Mouse (Mus musculus): ENCODE data around the gene Cys1. TPM values are rescaled to one million over a fixed set of nuclear protein-coding genes. Genes with fewer than 3 reads are reported as not detected.

The Cys1 gene
- 0.61 and 0.76 TPM in 2 replicates for polyA plus RNA-seq (2015; fragmentation: Nextera tagmentation; extraction: Ambion mirVana)

GRCm38 (mm10) chr12:24681286-24682023 lies at the start of gene Cys1:
Gene Cys1 (minus strand): TSS chr12:24681813.
- Histone ChIP-seq H3K27ac (replicated peaks) (no peak within 1 kb of the TSS), H3K27me3 (peaks cover 67% of the 10 kb centered on the region), H3K4me1 (replicated peaks) (peaks cover 31% of the 10 kb centered on the region)

DNA sequence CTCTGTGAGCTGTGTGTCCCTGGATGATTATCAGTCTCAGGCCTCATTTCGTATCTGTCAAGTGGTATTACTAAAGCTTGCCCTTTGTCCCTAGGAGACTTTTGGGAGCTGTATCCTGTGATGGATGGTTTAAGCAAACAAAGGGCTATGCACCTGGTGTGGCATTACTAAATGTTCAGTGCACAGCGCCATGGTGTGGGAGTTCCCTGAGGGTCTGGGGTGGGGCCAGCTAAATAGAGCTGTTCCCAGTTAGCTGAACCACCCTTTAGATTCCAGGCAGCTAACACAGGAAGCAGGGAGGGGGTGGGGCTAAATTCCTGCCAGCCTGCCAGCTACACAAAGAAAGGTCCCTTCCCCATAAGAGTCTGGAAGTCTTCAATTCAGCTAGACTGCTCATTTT lies 42.8 kb upstream of the Cys1 start:
- H3K4me1 ChIP-seq (replicated peaks): peaks cover 11% of the 10 kb centered on the region; the same call in 1 of the 2 replicates
- no peaks in the 10 kb centered on the region for H3K27me3 ChIP-seq
- H3K36me3 ChIP-seq (replicated peaks): no peaks in the 10 kb centered on the region
- ATAC-seq (ENCODE audit: insufficient read depth): 0 out of 2 replicates have a peak, but pooled peaks have one; percentile 15
- H3K9ac ChIP-seq: no peak overlapping the region
- no peak overlapping the region for H3K4me3 ChIP-seq (replicated peaks)
- H3K27ac ChIP-seq (replicated peaks): no peak overlapping the region
- no peak overlapping the region for H3K4me2 ChIP-seq
- 23% methylated on average over 2 of the region's 2 CpGs for WGBS (ENCODE audit: insufficient replicate concordance)
- no peaks in the 10 kb centered on the region for H3K9me3 ChIP-seq (replicated peaks)

More at GRCm38 (mm10) chr12:24681286-24682023, at the start of gene Cys1:
- Histone ChIP-seq H3K36me3 (replicated peaks) (no peaks in the 10 kb centered on the region), H3K4me2 (peak within 1 kb of the TSS; percentile 63), H3K9me3 (replicated peaks) (no peaks in the 10 kb centered on the region), H3K9ac (peak within 1 kb of the TSS; percentile 37; the same call in 1 of the 2 replicates), H3K4me3 (replicated peaks) (peak within 1 kb of the TSS; percentile 52)
- ATAC-seq (ENCODE audit: insufficient read depth): no peak
- WGBS (ENCODE audit: insufficient replicate concordance): 2% methylated on average over 20 of the region's 20 CpGs

- H3K4me1 ChIP-seq (replicated peaks): peaks cover 11% of the 10 kb centered on the region; the same call in 1 of the 2 replicates
- 49% methylated on average over 4 of the region's 4 CpGs for WGBS (ENCODE audit: insufficient replicate concordance)
- ATAC-seq (ENCODE audit: insufficient read depth): no peak
- no peak overlapping the region for H3K27ac ChIP-seq (replicated peaks)
- H3K4me2 ChIP-seq: no peak overlapping the region
- no peaks in the 10 kb centered on the region for H3K9me3 ChIP-seq (replicated peaks)
- no peak overlapping the region for H3K4me3 ChIP-seq (replicated peaks)
- no peaks in the 10 kb centered on the region for H3K36me3 ChIP-seq (replicated peaks)
- no peaks in the 10 kb centered on the region for H3K27me3 ChIP-seq
- no peak overlapping the region for H3K9ac ChIP-seq
Measured at GRCm38 (mm10) chr12:24723859-24724258, 42.2 kb upstream of the Cys1 start.

DNA sequence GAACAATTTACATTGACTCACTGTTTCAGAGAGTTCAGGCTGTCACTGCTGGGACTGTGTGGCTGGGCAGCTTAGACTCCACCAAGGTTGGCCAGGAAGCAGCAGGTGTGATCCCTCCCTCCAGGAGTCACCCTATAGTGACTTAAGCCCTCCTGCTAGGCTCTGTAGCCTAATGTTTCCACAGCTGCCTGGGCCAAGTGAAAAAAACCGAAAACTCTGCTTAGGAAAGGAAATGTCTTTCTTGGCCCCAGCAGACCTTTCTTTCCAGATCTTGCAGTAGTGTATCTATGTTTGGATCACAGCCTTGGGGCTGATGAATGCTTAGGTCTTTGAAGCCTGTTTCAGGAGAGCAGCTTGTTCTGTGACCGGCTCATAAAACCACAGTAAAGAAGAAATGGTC lies 41.8 kb upstream of the Cys1 start:
- H3K4me1 ChIP-seq (replicated peaks): peaks cover 11% of the 10 kb centered on the region; the same call in 1 of the 2 replicates
- H3K9me3 ChIP-seq (replicated peaks): no peaks in the 10 kb centered on the region
- no peaks in the 10 kb centered on the region for H3K27me3 ChIP-seq
- ATAC-seq (ENCODE audit: insufficient read depth): no peak
- no peak overlapping the region for H3K4me2 ChIP-seq
- WGBS (ENCODE audit: insufficient replicate concordance): 38% methylated on average over 2 of the region's 2 CpGs
- no peak overlapping the region for H3K4me3 ChIP-seq (replicated peaks)
- no peaks in the 10 kb centered on the region for H3K36me3 ChIP-seq (replicated peaks)
- H3K27ac ChIP-seq (replicated peaks): no peak overlapping the region
- no peak overlapping the region for H3K9ac ChIP-seq

GRCm38 (mm10) chr12:24716721-24717301 lies 35.2 kb upstream of the Cys1 start:
- Histone ChIP-seq H3K4me3 (replicated peaks) (no peak overlapping the region), H3K9me3 (replicated peaks) (no peaks in the 10 kb centered on the region), H3K27ac (replicated peaks) (peak overlapping the region; percentile 84), H3K27me3 (no peaks in the 10 kb centered on the region), H3K9ac (no peak overlapping the region), H3K4me1 (replicated peaks) (peaks cover 57% of the 10 kb centered on the region), H3K4me2 (no peak overlapping the region), H3K36me3 (replicated peaks) (peaks cover 46% of the 10 kb centered on the region)
- 51% methylated on average over 4 of the region's 4 CpGs for WGBS (ENCODE audit: insufficient replicate concordance)
- no peak for ATAC-seq (ENCODE audit: insufficient read depth)

GRCm38 (mm10) chr12:24715268-24715896 lies 33.8 kb upstream of the Cys1 start:
- Histone ChIP-seq H3K4me2 (peak overlapping the region; percentile 37), H3K36me3 (replicated peaks) (peaks cover 61% of the 10 kb centered on the region), H3K27me3 (no peaks in the 10 kb centered on the region), H3K27ac (replicated peaks) (peak overlapping the region; percentile 84), H3K9ac (peak overlapping the region; percentile 23), H3K9me3 (replicated peaks) (no peaks in the 10 kb centered on the region), H3K4me1 (replicated peaks) (peaks cover 71% of the 10 kb centered on the region), H3K4me3 (replicated peaks) (no peak overlapping the region)
- WGBS (ENCODE audit: insufficient replicate concordance): 51% methylated on average over 2 of the region's 2 CpGs
- ATAC-seq (ENCODE audit: insufficient read depth): peak; percentile 86

DNA sequence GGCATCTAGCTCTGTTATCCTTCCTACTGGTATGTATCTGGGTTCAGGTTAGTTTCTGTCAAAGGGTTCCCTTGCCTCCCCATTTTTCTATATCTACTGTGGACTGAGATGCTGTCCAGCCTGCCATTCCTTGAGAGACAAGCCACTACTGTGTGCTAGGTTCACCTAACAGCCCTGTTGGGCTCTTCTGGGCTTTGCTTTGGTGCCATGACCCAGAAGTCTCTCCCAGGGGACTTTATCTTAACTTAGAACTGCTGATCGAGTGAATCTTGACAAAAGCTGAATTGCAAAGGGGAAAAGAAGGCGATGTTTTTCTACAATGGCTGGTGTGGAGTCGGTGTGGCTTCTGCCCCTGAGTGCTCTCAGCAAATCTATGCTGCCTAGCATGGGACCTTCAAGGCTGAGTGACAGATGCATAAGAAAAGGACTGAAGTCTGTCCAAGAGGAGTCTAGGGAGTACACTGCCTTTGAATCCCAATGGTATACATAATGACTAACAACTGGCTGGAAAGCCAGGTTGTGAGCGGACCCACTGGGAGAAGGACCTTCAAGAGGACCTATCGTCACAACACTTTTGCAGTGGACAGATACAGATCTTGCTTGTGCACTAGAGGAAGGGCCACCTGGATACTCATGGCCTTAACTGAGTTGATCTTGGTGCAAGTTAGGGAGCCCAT lies 33.1 kb upstream of the Cys1 start:
- H3K27ac ChIP-seq (replicated peaks): peak overlapping the region; percentile 84
- peak overlapping the region; percentile 37 for H3K4me2 ChIP-seq
- ATAC-seq (ENCODE audit: insufficient read depth): no peak
- 48% methylated on average over 5 of the region's 5 CpGs for WGBS (ENCODE audit: insufficient replicate concordance)
- peak overlapping the region; percentile 11; the same call in 1 of the 2 replicates for H3K4me3 ChIP-seq (replicated peaks)
- H3K36me3 ChIP-seq (replicated peaks): peaks cover 67% of the 10 kb centered on the region
- no peaks in the 10 kb centered on the region for H3K27me3 ChIP-seq
- H3K9me3 ChIP-seq (replicated peaks): no peaks in the 10 kb centered on the region
- H3K4me1 ChIP-seq (replicated peaks): peaks cover 77% of the 10 kb centered on the region
- H3K9ac ChIP-seq: peak overlapping the region; percentile 23

GRCm38 (mm10) chr12:24712396-24712795 lies 30.8 kb upstream of the Cys1 start:
- Histone ChIP-seq H3K27ac (replicated peaks) (peak overlapping the region; percentile 43; the same call in 1 of the 2 replicates), H3K4me2 (peak overlapping the region; percentile 76), H3K9me3 (replicated peaks) (no peaks in the 10 kb centered on the region), H3K4me1 (replicated peaks) (peaks cover 85% of the 10 kb centered on the region), H3K36me3 (replicated peaks) (peaks cover 77% of the 10 kb centered on the region), H3K4me3 (replicated peaks) (peak overlapping the region; percentile 89), H3K9ac (peak overlapping the region; percentile 89; the same call in 1 of the 2 replicates), H3K27me3 (no peaks in the 10 kb centered on the region)
- 74% methylated on average over 8 of the region's 8 CpGs for WGBS (ENCODE audit: insufficient replicate concordance)
- no peak for ATAC-seq (ENCODE audit: insufficient read depth)

DNA sequence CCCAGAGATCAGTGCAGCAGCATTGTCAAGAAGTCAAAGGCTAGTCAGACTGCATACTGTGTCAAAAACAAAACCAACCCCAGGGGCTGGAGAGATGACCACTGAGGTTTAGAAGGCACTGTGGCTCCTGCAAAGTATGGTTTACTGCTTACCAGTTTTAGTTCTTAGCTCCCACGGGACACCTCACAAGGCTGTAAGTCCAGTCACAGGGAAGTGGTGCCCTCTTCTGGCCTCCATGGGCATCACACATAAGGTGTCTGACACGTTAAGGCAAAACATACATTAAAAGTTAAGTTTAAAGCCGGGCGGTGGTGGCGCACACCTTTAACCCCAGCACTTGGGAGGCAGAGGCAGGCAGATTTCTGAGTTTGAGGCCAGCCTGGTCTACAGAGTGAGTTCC lies 29.1 kb upstream of the Cys1 start:
- Histone ChIP-seq H3K4me3 (replicated peaks) (peak overlapping the region; percentile 89), H3K9me3 (replicated peaks) (no peaks in the 10 kb centered on the region), H3K27ac (replicated peaks) (peak overlapping the region; percentile 89), H3K27me3 (no peaks in the 10 kb centered on the region), H3K9ac (peak overlapping the region; percentile 89), H3K36me3 (replicated peaks) (peaks cover 68% of the 10 kb centered on the region), H3K4me2 (peak overlapping the region; percentile 76), H3K4me1 (replicated peaks) (peaks cover 85% of the 10 kb centered on the region)
- WGBS (ENCODE audit: insufficient replicate concordance): 55% methylated on average over 5 of the region's 5 CpGs
- no peak for ATAC-seq (ENCODE audit: insufficient read depth)

- Histone ChIP-seq H3K9me3 (replicated peaks) (no peaks in the 10 kb centered on the region), H3K4me3 (replicated peaks) (peak overlapping the region; percentile 89), H3K4me1 (replicated peaks) (peaks cover 85% of the 10 kb centered on the region), H3K27ac (replicated peaks) (peak overlapping the region; percentile 89), H3K4me2 (peak overlapping the region; percentile 76), H3K27me3 (no peaks in the 10 kb centered on the region), H3K36me3 (replicated peaks) (peaks cover 61% of the 10 kb centered on the region), H3K9ac (peak overlapping the region; percentile 89)
- 28% methylated on average over 5 of the region's 5 CpGs for WGBS (ENCODE audit: insufficient replicate concordance)
- ATAC-seq (ENCODE audit: insufficient read depth): no peak
Measured at GRCm38 (mm10) chr12:24709831-24710508, 28.4 kb upstream of the Cys1 start.
